Mouse (Mus musculus): ENCODE measurements around the gene A230050P20Rik. TPM values are rescaled to one million over a fixed set of nuclear protein-coding genes. Genes with fewer than 3 reads are reported as not detected.

A230050P20Rik gene
- polyA plus RNA-seq, 1 experiment from 2014 or later: 1.5 TPM

GRCm38 (mm10) chr9:20877118-20878040 lies 8.9 kb downstream of the A230050P20Rik start:
- ATAC-seq (ENCODE audit: low FRiP score): no peak
- 36% methylated on average over 14 of the region's 14 CpGs for WGBS
- Histone ChIP-seq H3K4me1 (peaks cover 11% of the 10 kb centered on the region), H3K9ac (peak overlapping the region; percentile 25; the same call in 1 of the 2 replicates), H3K27ac (peak overlapping the region; percentile 93), H3K4me3 (replicated peaks) (peak overlapping the region; percentile 43), H3K27me3 (no peaks in the 10 kb centered on the region; the same call in 1 of the 2 replicates), H3K36me3 (replicated peaks) (no peaks in the 10 kb centered on the region), H3K4me2 (peak overlapping the region; percentile 63), H3K9me3 (no peaks in the 10 kb centered on the region)

GRCm38 (mm10) chr9:20878041-20878709 lies 9.7 kb downstream of the A230050P20Rik start:
- H3K4me3 ChIP-seq (replicated peaks): peak overlapping the region; percentile 43
- H3K9me3 ChIP-seq: no peaks in the 10 kb centered on the region
- WGBS: under 1% methylated on average over 69 of the region's 69 CpGs
- peak overlapping the region; percentile 68 for H3K9ac ChIP-seq
- peak overlapping the region; percentile 63 for H3K4me2 ChIP-seq
- H3K27ac ChIP-seq: peak overlapping the region; percentile 93
- peaks cover 11% of the 10 kb centered on the region for H3K4me1 ChIP-seq
- peak; percentile 94 for ATAC-seq (ENCODE audit: low FRiP score)
- H3K36me3 ChIP-seq (replicated peaks): no peaks in the 10 kb centered on the region
- no peaks in the 10 kb centered on the region; the same call in 1 of the 2 replicates for H3K27me3 ChIP-seq

GRCm38 (mm10) chr9:20878710-20879065 lies 10.2 kb downstream of the A230050P20Rik start:
- H3K9ac ChIP-seq: peak overlapping the region; percentile 68
- peak; percentile 20 for ATAC-seq (ENCODE audit: low FRiP score)
- peak overlapping the region; percentile 43 for H3K4me3 ChIP-seq (replicated peaks)
- peak overlapping the region; percentile 63 for H3K4me2 ChIP-seq
- 21% methylated on average over 10 of the region's 10 CpGs for WGBS
- peak overlapping the region; percentile 93 for H3K27ac ChIP-seq
- H3K4me1 ChIP-seq: peaks cover 11% of the 10 kb centered on the region
- no peaks in the 10 kb centered on the region for H3K9me3 ChIP-seq
- H3K36me3 ChIP-seq (replicated peaks): no peaks in the 10 kb centered on the region
- H3K27me3 ChIP-seq: no peaks in the 10 kb centered on the region; the same call in 1 of the 2 replicates

GRCm38 (mm10) chr9:20879097-20879792 lies 10.8 kb downstream of the A230050P20Rik start, which contains the start of gene Angptl6:
Gene Angptl6, minus strand, starts transcription at chr9:20879727.
- peak within 1 kb of the TSS; percentile 63 for H3K4me2 ChIP-seq
- H3K27me3 ChIP-seq: no peaks in the 10 kb centered on the region; the same call in 1 of the 2 replicates
- H3K9ac ChIP-seq: peak within 1 kb of the TSS; percentile 68
- 93% methylated on average over 13 of the region's 13 CpGs for WGBS
- H3K4me1 ChIP-seq: peaks cover 11% of the 10 kb centered on the region
- H3K27ac ChIP-seq: peak within 1 kb of the TSS; percentile 93
- ATAC-seq (ENCODE audit: low FRiP score): no peak
- H3K36me3 ChIP-seq (replicated peaks): no peaks in the 10 kb centered on the region
- peak within 1 kb of the TSS; percentile 43 for H3K4me3 ChIP-seq (replicated peaks)
- no peaks in the 10 kb centered on the region for H3K9me3 ChIP-seq

GRCm38 (mm10) chr9:20886563-20886962 lies 18.1 kb downstream of the A230050P20Rik start:
- Histone ChIP-seq H3K4me2 (no peak overlapping the region), H3K27ac (no peak overlapping the region), H3K36me3 (replicated peaks) (peaks cover 23% of the 10 kb centered on the region), H3K9ac (no peak overlapping the region), H3K9me3 (peaks cover 2% of the 10 kb centered on the region; the same call in 1 of the 2 replicates), H3K4me1 (peaks cover 10% of the 10 kb centered on the region), H3K27me3 (no peaks in the 10 kb centered on the region), H3K4me3 (replicated peaks) (no peak overlapping the region)
- ATAC-seq (ENCODE audit: low FRiP score): no peak
- WGBS: 98% methylated on average over 2 of the region's 2 CpGs

- peak overlapping the region; percentile 91 for H3K4me2 ChIP-seq
- H3K27ac ChIP-seq: no peak overlapping the region
- peaks cover 10% of the 10 kb centered on the region for H3K4me1 ChIP-seq
- H3K9me3 ChIP-seq: peaks cover 2% of the 10 kb centered on the region; the same call in 1 of the 2 replicates
- H3K4me3 ChIP-seq (replicated peaks): no peak overlapping the region
- WGBS: 89% methylated on average over 6 of the region's 6 CpGs
- H3K27me3 ChIP-seq: no peaks in the 10 kb centered on the region
- no peak overlapping the region for H3K9ac ChIP-seq
- H3K36me3 ChIP-seq (replicated peaks): peaks cover 30% of the 10 kb centered on the region
- ATAC-seq (ENCODE audit: low FRiP score): 0 out of 2 replicates have a peak, but pooled peaks have one; percentile 8
Measured at GRCm38 (mm10) chr9:20887191-20887590, 18.7 kb downstream of the A230050P20Rik start.

GRCm38 (mm10) chr9:20887704-20888385 lies 19.4 kb downstream of the A230050P20Rik start, which contains the start of gene Ppan:
Gene Ppan, plus strand, starts transcription at chr9:20888175.
- peaks cover 36% of the 10 kb centered on the region for H3K36me3 ChIP-seq (replicated peaks)
- peaks cover 2% of the 10 kb centered on the region; the same call in 1 of the 2 replicates for H3K9me3 ChIP-seq
- WGBS: under 1% methylated on average over 43 of the region's 43 CpGs
- ATAC-seq (ENCODE audit: low FRiP score): peak; percentile 96
- peaks cover 10% of the 10 kb centered on the region for H3K4me1 ChIP-seq
- peak within 1 kb of the TSS; percentile 84 for H3K4me3 ChIP-seq (replicated peaks)
- H3K9ac ChIP-seq: peak within 1 kb of the TSS; percentile 86
- H3K4me2 ChIP-seq: peak within 1 kb of the TSS; percentile 91
- no peaks in the 10 kb centered on the region for H3K27me3 ChIP-seq
- peak within 1 kb of the TSS; percentile 90 for H3K27ac ChIP-seq

GRCm38 (mm10) chr9:20888386-20888765 lies 19.9 kb downstream of the A230050P20Rik start:
- Histone ChIP-seq H3K27ac (peak overlapping the region; percentile 90; the same call in 1 of the 2 replicates), H3K9ac (peak overlapping the region; percentile 86), H3K36me3 (replicated peaks) (peaks cover 41% of the 10 kb centered on the region), H3K4me2 (peak overlapping the region; percentile 91), H3K9me3 (peaks cover 2% of the 10 kb centered on the region; the same call in 1 of the 2 replicates), H3K4me3 (replicated peaks) (peak overlapping the region; percentile 84), H3K4me1 (peaks cover 10% of the 10 kb centered on the region), H3K27me3 (no peaks in the 10 kb centered on the region)
- WGBS: under 1% methylated on average over 30 of the region's 30 CpGs
- ATAC-seq (ENCODE audit: low FRiP score): peak; percentile 62

- H3K4me2 ChIP-seq: peak overlapping the region; percentile 91
- H3K27me3 ChIP-seq: no peaks in the 10 kb centered on the region
- H3K4me3 ChIP-seq (replicated peaks): peak overlapping the region; percentile 84
- H3K9me3 ChIP-seq: peaks cover 2% of the 10 kb centered on the region; the same call in 1 of the 2 replicates
- WGBS: 85% methylated on average over 29 of the region's 29 CpGs
- no peak overlapping the region for H3K27ac ChIP-seq
- ATAC-seq (ENCODE audit: low FRiP score): no peak
- peak overlapping the region; percentile 4; the same call in 1 of the 2 replicates for H3K9ac ChIP-seq
- H3K4me1 ChIP-seq: peaks cover 10% of the 10 kb centered on the region
- H3K36me3 ChIP-seq (replicated peaks): peaks cover 52% of the 10 kb centered on the region
Measured at GRCm38 (mm10) chr9:20889185-20890141, 21.0 kb downstream of the A230050P20Rik start.

- Histone ChIP-seq H3K4me3 (replicated peaks) (no peak overlapping the region), H3K27ac (no peak overlapping the region), H3K9me3 (no peaks in the 10 kb centered on the region), H3K4me2 (no peak overlapping the region), H3K27me3 (no peaks in the 10 kb centered on the region), H3K4me1 (peaks cover 10% of the 10 kb centered on the region), H3K9ac (no peak overlapping the region), H3K36me3 (replicated peaks) (peaks cover 62% of the 10 kb centered on the region)
- no peak for ATAC-seq (ENCODE audit: low FRiP score)
- WGBS: 88% methylated on average over 5 of the region's 5 CpGs
Measured at GRCm38 (mm10) chr9:20890411-20890810, 22.0 kb downstream of the A230050P20Rik start.
